Mouse (Mus musculus): ENCODE results near the gene Mpc2. TPM values are rescaled to one million over a fixed set of nuclear protein-coding genes. Genes with fewer than 3 reads are reported as not detected.

Mpc2 gene
- total RNA-seq, 2 experiments from 2014 or later: 142 to 147 TPM

GRCm38 (mm10) chr1:165486108-165486507 lies 25.7 kb downstream of the Mpc2 start:
- no peak for DNase-seq (ENCODE audit: extremely low spot score in 1 of 2, low spot score in 2 of 2)
- intact Hi-C loops (cut with DNase I): no loop called here

GRCm38 (mm10) chr1:165489197-165489596 lies 28.8 kb downstream of the Mpc2 start:
- intact Hi-C loops (cut with DNase I): no loop called here
- DNase-seq (ENCODE audit: extremely low spot score in 1 of 2, low spot score in 2 of 2): no peak

DNA sequence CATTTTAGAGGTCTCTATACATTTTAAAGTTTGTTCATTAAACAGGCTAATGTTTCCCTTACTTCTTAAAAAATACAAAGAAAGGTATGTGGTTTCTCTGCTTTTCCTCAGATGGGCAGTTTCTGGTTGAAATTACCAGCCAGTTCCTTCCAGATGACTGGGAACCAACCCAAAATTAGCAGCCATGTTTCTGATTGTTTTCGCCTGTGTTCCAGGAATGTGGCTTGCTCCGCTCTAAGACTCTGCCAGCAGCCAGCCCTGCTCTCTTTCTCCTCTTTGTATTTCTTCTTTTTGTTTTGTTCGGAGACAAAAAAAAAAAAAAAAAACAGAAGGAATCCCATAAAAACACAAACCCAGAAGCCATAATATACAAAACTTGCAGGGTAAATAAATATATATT lies 38.4 kb downstream of the Mpc2 start:
- intact Hi-C loops (cut with DNase I): no loop called here

GRCm38 (mm10) chr1:165503307-165504024 lies 43.0 kb downstream of the Mpc2 start:
- intact Hi-C loops (cut with DNase I): no loop called here
- no peak for DNase-seq (ENCODE audit: extremely low spot score in 1 of 2, low spot score in 2 of 2)

More for the DNA sequence above, 38.4 kb downstream of the Mpc2 start:
- DNase-seq (ENCODE audit: extremely low spot score in 1 of 2, low spot score in 2 of 2): no peak

- intact Hi-C loops (cut with DNase I): no loop called here
Measured at GRCm38 (mm10) chr1:165506303-165506702, 45.9 kb downstream of the Mpc2 start.

GRCm38 (mm10) chr1:165510161-165510560 lies 49.7 kb downstream of the Mpc2 start:
- DNase-seq (ENCODE audit: extremely low spot score in 1 of 2, low spot score in 2 of 2): no peak
- intact Hi-C loops (cut with DNase I): no loop called here

More at GRCm38 (mm10) chr1:165506303-165506702, 45.9 kb downstream of the Mpc2 start:
- no peak for DNase-seq (ENCODE audit: extremely low spot score in 1 of 2, low spot score in 2 of 2)

GRCm38 (mm10) chr1:165520716-165521115 lies 60.3 kb downstream of the Mpc2 start:
- intact Hi-C loops (cut with DNase I): no loop called here
- DNase-seq (ENCODE audit: extremely low spot score in 1 of 2, low spot score in 2 of 2): no peak

Other genes with a start within 250 kb of the Mpc2 start
- 10 to 100 TPM; 72.8 to 75.8 TPM for gene Tiprl, start 223.6 kb upstream of the Mpc2 start, total RNA-seq (2021)
- gene Gpr161, start 164.8 kb upstream of the Mpc2 start, total RNA-seq (2021): 10 to 100 TPM; 12.7 to 14.3 TPM
- gene Dcaf6, start 162 bp upstream of the Mpc2 start, total RNA-seq (2021): 10 to 100 TPM; 89.1 to 90.6 TPM
- under 1 TPM; 0.43 to 0.53 TPM for gene Adcy10, start 24.5 kb downstream of the Mpc2 start, total RNA-seq (2021)
- gene Mpzl1, start 173.9 kb downstream of the Mpc2 start, total RNA-seq (2021): 10 to 100 TPM; 66.8 to 67.1 TPM
- 1 to 10 TPM; 5.8 to 7.0 TPM for gene Rcsd1, start 249.1 kb downstream of the Mpc2 start, total RNA-seq (2021)